ENCODE assay signal across 8 mouse cellular contexts in the genomic region with DNA sequence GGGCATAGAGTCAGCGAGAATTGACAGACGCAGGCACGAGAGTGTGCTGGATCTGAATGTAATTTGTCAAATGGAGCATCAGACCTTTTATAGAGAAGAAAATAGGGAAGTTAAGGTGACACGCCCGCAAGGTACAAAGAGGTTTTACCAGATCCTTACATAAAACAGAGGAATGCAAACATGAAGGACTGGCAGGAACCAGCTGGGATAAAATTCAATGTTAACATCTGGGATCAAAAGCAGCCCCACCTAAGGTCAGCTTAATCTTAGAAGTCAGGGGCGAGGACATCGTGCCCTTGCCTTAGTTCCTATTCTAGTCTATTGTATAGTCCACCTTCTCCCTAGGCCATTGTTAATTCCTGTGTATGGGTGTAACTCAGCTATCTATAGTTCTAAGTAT. TPM values are rescaled to one million over a fixed set of nuclear protein-coding genes. Genes with fewer than 3 reads are reported as not detected.
DNase-seq lines count a peak whose midpoint lies in the region; TF ChIP-seq lines count a peak whose summit lies in the region.
"Not testable (repeated sequence)": the region's sequence is repeated elsewhere in the genome, so short reads cannot be mapped to it uniquely, and the experiment has no call there.
"Had no signal": no experiment of that assay in that cellular context is flagged by ENCODE, and none has a peak within 500 bp of the region (broad histone marks: within the 10 kb centered on the region; RNA-seq: fewer than 3 reads in every experiment).

No protein-coding gene starts in this region.

- H3K4me3 ChIP-seq in ES-Bruce4 (ENCODE audit: low read depth, low read length) = not testable (repeated sequence)
- H3K4me3 ChIP-seq in testis, adult 2 months (ENCODE audit: control insufficient read depth, low read depth, low read length) = peak overlapping the region; percentile 70; the same call in 1 of the 2 replicates

- H3K4me1 ChIP-seq in ES-Bruce4 (ENCODE audit: control insufficient read depth, insufficient read depth, low read length); testis, adult 2 months (ENCODE audit: control insufficient read depth, insufficient read depth, low read length): not testable (repeated sequence)

- TF ChIP-seq POLR2A in ES-Bruce4 (IDR thresholded peaks at IDR 0.05; ENCODE audit: insufficient read depth, low read length); testis, adult 2 months (IDR thresholded peaks at IDR 0.05; ENCODE audit: control insufficient read depth, low read depth, low read length): not testable (repeated sequence)

- not testable (repeated sequence) for TF ChIP-seq EP300 in ES-Bruce4 (IDR thresholded peaks at IDR 0.05; ENCODE audit: insufficient read depth, low read depth, low read length)

- H3K9ac ChIP-seq in ES-Bruce4 (ENCODE audit: low read depth, poor library complexity, severe bottlenecking) = not testable (repeated sequence)

- H3K36me3 ChIP-seq in ES-Bruce4 (ENCODE audit: control insufficient read depth, insufficient read depth, low read length, poor library complexity, severe bottlenecking); testis, adult 2 months (ENCODE audit: control insufficient read depth, insufficient read depth, low read length): not testable (repeated sequence)

- not testable (repeated sequence) for TF ChIP-seq CTCF in ES-Bruce4 (IDR thresholded peaks at IDR 0.05; ENCODE audit: low read depth, low read length); testis, adult 2 months (IDR thresholded peaks at IDR 0.05; ENCODE audit: control insufficient read depth, insufficient read depth, insufficient replicate concordance, low read depth, low read length)

- H3K9me3 ChIP-seq in ES-Bruce4 (replicated peaks; ENCODE audit: control insufficient read depth, insufficient read depth, low read length, poor library complexity, severe bottlenecking) = not testable (repeated sequence)

- peak; percentile 75 for DNase-seq in ES-CJ7 (ENCODE audit: low read depth, low spot score)
- DNase-seq in R1 (ENCODE audit: low read depth, low spot score) = peak; percentile 83
- DNase-seq in ZHBTc4 (ENCODE audit: low read depth, low spot score) = peak; percentile 93

- peak overlapping the region; percentile 74 for H3K27ac ChIP-seq in ES-Bruce4 (ENCODE audit: insufficient read depth, low read length)
- H3K27ac ChIP-seq in testis, adult 2 months (ENCODE audit: control insufficient read depth, insufficient read depth, low read depth, low read length) = not testable (repeated sequence)

- H3K27me3 ChIP-seq in ES-Bruce4 (ENCODE audit: control insufficient read depth, insufficient read depth, low read length, poor library complexity, severe bottlenecking); testis, adult 2 months (ENCODE audit: control insufficient read depth, insufficient read depth, low read length): not testable (repeated sequence)

RNA-seq across cellular contexts. Expression of a gene that starts 40.0 kb away (rescaled TPM):
- 64.0 and 68.1 TPM in 2 replicates for polyA plus RNA-seq in ES-Bruce4 (2011; ENCODE audit: insufficient read depth, insufficient read length, low read depth, missing spikeins)
- 1.1 and 5.5 TPM in 2 replicates for polyA plus RNA-seq in testis, adult 2 months (2012; rRNA removed)
- polyA plus RNA-seq: activated CD4-positive, CD25-positive, alpha-beta regulatory T cell, adult 4 months; CD4-positive, CD25-positive, alpha-beta regulatory T cell, adult 4 months; G1E had no signal
